Mouse (Mus musculus): ENCODE measurements around the gene Togaram1. TPM values are rescaled to one million over a fixed set of nuclear protein-coding genes. Genes with fewer than 3 reads are reported as not detected.

Gene Togaram1
- polyA plus RNA-seq, 1 experiment from 2014 or later: 27.8 TPM

GRCm38 (mm10) chr12:65036190-65036870, 70.7 kb downstream of the Togaram1 start, which contains the start of gene Prpf39:
TSS of gene Prpf39 (plus strand) at chr12:65036333.
- under 1% methylated on average over 62 of the region's 65 CpGs for WGBS
- ATAC-seq (ENCODE audit: low read depth): peak; percentile 96
- H3K9ac ChIP-seq (replicated peaks; ENCODE audit: low read depth, low read length): peak within 1 kb of the TSS; percentile 91

GRCm38 (mm10) chr12:65036892-65037545, 71.4 kb downstream of the Togaram1 start:
- no peaks in the 10 kb centered on the region for H3K36me3 ChIP-seq (ENCODE audit: control insufficient read depth, insufficient read depth, low read length)
- peak overlapping the region; percentile 91; the same call in 1 of the 2 replicates for H3K9ac ChIP-seq (replicated peaks; ENCODE audit: low read depth, low read length)
- peak; percentile 10; the same call in 1 of the 2 replicates for ATAC-seq (ENCODE audit: low read depth)
- peak overlapping the region; percentile 55 for H3K4me2 ChIP-seq (ENCODE audit: low read depth, low read length)
- no peaks in the 10 kb centered on the region for H3K27me3 ChIP-seq (ENCODE audit: control insufficient read depth, insufficient read depth, low read length)
- H3K9me3 ChIP-seq (ENCODE audit: control insufficient read depth, low read length): no peaks in the 10 kb centered on the region
- H3K27ac ChIP-seq (ENCODE audit: low read depth, low read length): no peak overlapping the region
- H3K4me3 ChIP-seq (ENCODE audit: low read depth, low read length): peak overlapping the region; percentile 98
- peaks cover 21% of the 10 kb centered on the region for H3K4me1 ChIP-seq (ENCODE audit: control insufficient read depth, insufficient read depth, low read length)
- 18% methylated on average over 18 of the region's 18 CpGs for WGBS

More at GRCm38 (mm10) chr12:65036190-65036870, 70.7 kb downstream of the Togaram1 start, which contains the start of gene Prpf39:
- Histone ChIP-seq H3K9me3 (ENCODE audit: control insufficient read depth, low read length) (no peaks in the 10 kb centered on the region), H3K4me1 (ENCODE audit: control insufficient read depth, insufficient read depth, low read length) (peaks cover 21% of the 10 kb centered on the region), H3K4me2 (ENCODE audit: low read depth, low read length) (peak within 1 kb of the TSS; percentile 55), H3K36me3 (ENCODE audit: control insufficient read depth, insufficient read depth, low read length) (no peaks in the 10 kb centered on the region), H3K27ac (ENCODE audit: low read depth, low read length) (peak within 1 kb of the TSS; percentile 68), H3K4me3 (ENCODE audit: low read depth, low read length) (peak within 1 kb of the TSS; percentile 98), H3K27me3 (ENCODE audit: control insufficient read depth, insufficient read depth, low read length) (no peaks in the 10 kb centered on the region)

- peak overlapping the region; percentile 55 for H3K4me2 ChIP-seq (ENCODE audit: low read depth, low read length)
- H3K4me3 ChIP-seq (ENCODE audit: low read depth, low read length): peak overlapping the region; percentile 98
- H3K4me1 ChIP-seq (ENCODE audit: control insufficient read depth, insufficient read depth, low read length): peaks cover 21% of the 10 kb centered on the region
- H3K9ac ChIP-seq (replicated peaks; ENCODE audit: low read depth, low read length): no peak overlapping the region
- no peak overlapping the region for H3K27ac ChIP-seq (ENCODE audit: low read depth, low read length)
- H3K9me3 ChIP-seq (ENCODE audit: control insufficient read depth, low read length): no peaks in the 10 kb centered on the region
- H3K36me3 ChIP-seq (ENCODE audit: control insufficient read depth, insufficient read depth, low read length): no peaks in the 10 kb centered on the region
- no peak for ATAC-seq (ENCODE audit: low read depth)
- no peaks in the 10 kb centered on the region for H3K27me3 ChIP-seq (ENCODE audit: control insufficient read depth, insufficient read depth, low read length)
- WGBS: 24% methylated on average over 4 of the region's 4 CpGs
Measured at GRCm38 (mm10) chr12:65037546-65037937, 71.9 kb downstream of the Togaram1 start.

GRCm38 (mm10) chr12:65048799-65049198, 83.2 kb downstream of the Togaram1 start:
- Histone ChIP-seq H3K27me3 (ENCODE audit: control insufficient read depth, insufficient read depth, low read length) (no peaks in the 10 kb centered on the region), H3K9ac (replicated peaks; ENCODE audit: low read depth, low read length) (no peak overlapping the region), H3K9me3 (ENCODE audit: control insufficient read depth, low read length) (no peaks in the 10 kb centered on the region), H3K4me3 (ENCODE audit: low read depth, low read length) (no peak overlapping the region), H3K4me1 (ENCODE audit: control insufficient read depth, insufficient read depth, low read length) (no peaks in the 10 kb centered on the region), H3K4me2 (ENCODE audit: low read depth, low read length) (no peak overlapping the region), H3K27ac (ENCODE audit: low read depth, low read length) (no peak overlapping the region), H3K36me3 (ENCODE audit: control insufficient read depth, insufficient read depth, low read length) (peaks cover 10% of the 10 kb centered on the region)
- no peak for ATAC-seq (ENCODE audit: low read depth)

- no peak for ATAC-seq (ENCODE audit: low read depth)
- no peak overlapping the region for H3K27ac ChIP-seq (ENCODE audit: low read depth, low read length)
- no peak overlapping the region for H3K4me3 ChIP-seq (ENCODE audit: low read depth, low read length)
- H3K36me3 ChIP-seq (ENCODE audit: control insufficient read depth, insufficient read depth, low read length): peaks cover 40% of the 10 kb centered on the region
- H3K4me1 ChIP-seq (ENCODE audit: control insufficient read depth, insufficient read depth, low read length): no peaks in the 10 kb centered on the region
- no peaks in the 10 kb centered on the region for H3K27me3 ChIP-seq (ENCODE audit: control insufficient read depth, insufficient read depth, low read length)
- 83% methylated on average over 2 of the region's 2 CpGs for WGBS
- no peak overlapping the region for H3K4me2 ChIP-seq (ENCODE audit: low read depth, low read length)
- H3K9me3 ChIP-seq (ENCODE audit: control insufficient read depth, low read length): no peaks in the 10 kb centered on the region
- H3K9ac ChIP-seq (replicated peaks; ENCODE audit: low read depth, low read length): no peak overlapping the region
Measured at GRCm38 (mm10) chr12:65058203-65058602, 92.6 kb downstream of the Togaram1 start.

GRCm38 (mm10) chr12:65061082-65061481, 95.5 kb downstream of the Togaram1 start:
- no peak overlapping the region for H3K9ac ChIP-seq (replicated peaks; ENCODE audit: low read depth, low read length)
- H3K4me2 ChIP-seq (ENCODE audit: low read depth, low read length): no peak overlapping the region
- no peak overlapping the region for H3K4me3 ChIP-seq (ENCODE audit: low read depth, low read length)
- no peak for ATAC-seq (ENCODE audit: low read depth)
- no peaks in the 10 kb centered on the region for H3K9me3 ChIP-seq (ENCODE audit: control insufficient read depth, low read length)
- no peak overlapping the region for H3K27ac ChIP-seq (ENCODE audit: low read depth, low read length)
- H3K27me3 ChIP-seq (ENCODE audit: control insufficient read depth, insufficient read depth, low read length): no peaks in the 10 kb centered on the region
- H3K4me1 ChIP-seq (ENCODE audit: control insufficient read depth, insufficient read depth, low read length): no peaks in the 10 kb centered on the region
- peaks cover 40% of the 10 kb centered on the region for H3K36me3 ChIP-seq (ENCODE audit: control insufficient read depth, insufficient read depth, low read length)

GRCm38 (mm10) chr12:65065241-65065640, 99.6 kb downstream of the Togaram1 start:
- WGBS: 88% methylated on average over 2 of the region's 2 CpGs
- Histone ChIP-seq H3K36me3 (ENCODE audit: control insufficient read depth, insufficient read depth, low read length) (peaks cover 46% of the 10 kb centered on the region), H3K27me3 (ENCODE audit: control insufficient read depth, insufficient read depth, low read length) (no peaks in the 10 kb centered on the region), H3K4me3 (ENCODE audit: low read depth, low read length) (no peak overlapping the region), H3K9ac (replicated peaks; ENCODE audit: low read depth, low read length) (no peak overlapping the region), H3K27ac (ENCODE audit: low read depth, low read length) (no peak overlapping the region), H3K4me1 (ENCODE audit: control insufficient read depth, insufficient read depth, low read length) (no peaks in the 10 kb centered on the region), H3K4me2 (ENCODE audit: low read depth, low read length) (no peak overlapping the region), H3K9me3 (ENCODE audit: control insufficient read depth, low read length) (no peaks in the 10 kb centered on the region)
- ATAC-seq (ENCODE audit: low read depth): no peak

- no peaks in the 10 kb centered on the region for H3K4me1 ChIP-seq (ENCODE audit: control insufficient read depth, insufficient read depth, low read length)
- no peak overlapping the region for H3K4me2 ChIP-seq (ENCODE audit: low read depth, low read length)
- H3K4me3 ChIP-seq (ENCODE audit: low read depth, low read length): no peak overlapping the region
- H3K27ac ChIP-seq (ENCODE audit: low read depth, low read length): no peak overlapping the region
- H3K36me3 ChIP-seq (ENCODE audit: control insufficient read depth, insufficient read depth, low read length): peaks cover 37% of the 10 kb centered on the region
- no peak overlapping the region for H3K9ac ChIP-seq (replicated peaks; ENCODE audit: low read depth, low read length)
- no peaks in the 10 kb centered on the region for H3K27me3 ChIP-seq (ENCODE audit: control insufficient read depth, insufficient read depth, low read length)
- H3K9me3 ChIP-seq (ENCODE audit: control insufficient read depth, low read length): no peaks in the 10 kb centered on the region
- 76% methylated on average over 3 of the region's 3 CpGs for WGBS
- ATAC-seq (ENCODE audit: low read depth): no peak
Measured at GRCm38 (mm10) chr12:65066234-65066633, 100.6 kb downstream of the Togaram1 start.

GRCm38 (mm10) chr12:65068409-65068808, 102.8 kb downstream of the Togaram1 start:
- WGBS: 84% methylated on average over 4 of the region's 4 CpGs

More at GRCm38 (mm10) chr12:65068409-65068808, 102.8 kb downstream of the Togaram1 start:
- peaks cover 27% of the 10 kb centered on the region for H3K36me3 ChIP-seq (ENCODE audit: control insufficient read depth, insufficient read depth, low read length)
- no peaks in the 10 kb centered on the region for H3K9me3 ChIP-seq (ENCODE audit: control insufficient read depth, low read length)
- no peak overlapping the region for H3K4me3 ChIP-seq (ENCODE audit: low read depth, low read length)
- no peaks in the 10 kb centered on the region for H3K27me3 ChIP-seq (ENCODE audit: control insufficient read depth, insufficient read depth, low read length)
- no peak for ATAC-seq (ENCODE audit: low read depth)
- H3K27ac ChIP-seq (ENCODE audit: low read depth, low read length): no peak overlapping the region
- no peak overlapping the region for H3K9ac ChIP-seq (replicated peaks; ENCODE audit: low read depth, low read length)
- H3K4me2 ChIP-seq (ENCODE audit: low read depth, low read length): no peak overlapping the region
- H3K4me1 ChIP-seq (ENCODE audit: control insufficient read depth, insufficient read depth, low read length): 0 out of 2 replicates have a peak, but pooled peaks cover 4% of the 10 kb centered on the region

Measured in neural tube, embryonic 14.5 days (tissue).